Mouse (Mus musculus): Measurements from ENCODE around the gene Lims1. TPM values are rescaled to one million over a fixed set of nuclear protein-coding genes. Genes with fewer than 3 reads are reported as not detected.

The Lims1 gene
- polyA plus RNA-seq, 1 experiment from 2014 or later: 178 TPM

- Histone ChIP-seq H3K4me2 (replicated peaks; ENCODE audit: low read depth, low read length) (no peak overlapping the region), H3K9ac (replicated peaks; ENCODE audit: low read depth, low read length) (no peak overlapping the region), H3K27me3 (ENCODE audit: control insufficient read depth, insufficient read depth, low read length) (no peaks in the 10 kb centered on the region), H3K9me3 (ENCODE audit: control insufficient read depth, low read depth, low read length) (no peaks in the 10 kb centered on the region), H3K27ac (ENCODE audit: low read length) (peak overlapping the region; percentile 44; the same call in 1 of the 2 replicates), H3K36me3 (ENCODE audit: control insufficient read depth, insufficient read depth, low read length) (peaks cover 33% of the 10 kb centered on the region), H3K4me1 (ENCODE audit: control insufficient read depth, insufficient read depth, low read length) (no peaks in the 10 kb centered on the region), H3K4me3 (ENCODE audit: low read depth, low read length) (no peak overlapping the region)
- no peak for ATAC-seq (ENCODE audit: insufficient number of reproducible peaks, insufficient read depth, low FRiP score, low read depth)
- 81% methylated on average over 6 of the region's 6 CpGs for WGBS
These were observed 81.4 kb downstream of the Lims1 start for GRCm38 (mm10) chr10:58404639-58405038.

- peaks cover 39% of the 10 kb centered on the region for H3K36me3 ChIP-seq (ENCODE audit: control insufficient read depth, insufficient read depth, low read length)
These were observed 82.2 kb downstream of the Lims1 start for GRCm38 (mm10) chr10:58405285-58405948.

GRCm38 (mm10) chr10:58405949-58406305 is 82.7 kb downstream of the Lims1 start:
- Histone ChIP-seq H3K4me2 (replicated peaks; ENCODE audit: low read depth, low read length) (no peak overlapping the region), H3K9ac (replicated peaks; ENCODE audit: low read depth, low read length) (no peak overlapping the region), H3K27me3 (ENCODE audit: control insufficient read depth, insufficient read depth, low read length) (no peaks in the 10 kb centered on the region), H3K36me3 (ENCODE audit: control insufficient read depth, insufficient read depth, low read length) (peaks cover 40% of the 10 kb centered on the region), H3K4me3 (ENCODE audit: low read depth, low read length) (no peak overlapping the region), H3K27ac (ENCODE audit: low read length) (peak overlapping the region; percentile 39; the same call in 1 of the 2 replicates), H3K9me3 (ENCODE audit: control insufficient read depth, low read depth, low read length) (no peaks in the 10 kb centered on the region), H3K4me1 (ENCODE audit: control insufficient read depth, insufficient read depth, low read length) (no peaks in the 10 kb centered on the region)
- WGBS: 74% methylated on average over 2 of the region's 2 CpGs
- ATAC-seq (ENCODE audit: insufficient number of reproducible peaks, insufficient read depth, low FRiP score, low read depth): no peak

More at GRCm38 (mm10) chr10:58405285-58405948, 82.2 kb downstream of the Lims1 start:
- no peak overlapping the region for H3K4me3 ChIP-seq (ENCODE audit: low read depth, low read length)
- no peaks in the 10 kb centered on the region for H3K9me3 ChIP-seq (ENCODE audit: control insufficient read depth, low read depth, low read length)
- ATAC-seq (ENCODE audit: insufficient number of reproducible peaks, insufficient read depth, low FRiP score, low read depth): no peak; the same call in 1 of the 2 replicates
- no peaks in the 10 kb centered on the region for H3K27me3 ChIP-seq (ENCODE audit: control insufficient read depth, insufficient read depth, low read length)
- H3K4me1 ChIP-seq (ENCODE audit: control insufficient read depth, insufficient read depth, low read length): no peaks in the 10 kb centered on the region
- no peak overlapping the region for H3K9ac ChIP-seq (replicated peaks; ENCODE audit: low read depth, low read length)
- H3K27ac ChIP-seq (ENCODE audit: low read length): peak overlapping the region; percentile 44; the same call in 1 of the 2 replicates
- WGBS: 69% methylated on average over 4 of the region's 4 CpGs
- H3K4me2 ChIP-seq (replicated peaks; ENCODE audit: low read depth, low read length): no peak overlapping the region

- no peak; the same call in 1 of the 2 replicates for ATAC-seq (ENCODE audit: insufficient number of reproducible peaks, insufficient read depth, low FRiP score, low read depth)
- H3K4me3 ChIP-seq (ENCODE audit: low read depth, low read length): no peak overlapping the region
- 81% methylated on average over 4 of the region's 4 CpGs for WGBS
- no peaks in the 10 kb centered on the region for H3K9me3 ChIP-seq (ENCODE audit: control insufficient read depth, low read depth, low read length)
- no peaks in the 10 kb centered on the region for H3K27me3 ChIP-seq (ENCODE audit: control insufficient read depth, insufficient read depth, low read length)
- no peaks in the 10 kb centered on the region for H3K4me1 ChIP-seq (ENCODE audit: control insufficient read depth, insufficient read depth, low read length)
- peaks cover 48% of the 10 kb centered on the region for H3K36me3 ChIP-seq (ENCODE audit: control insufficient read depth, insufficient read depth, low read length)
- H3K4me2 ChIP-seq (replicated peaks; ENCODE audit: low read depth, low read length): no peak overlapping the region
- H3K27ac ChIP-seq (ENCODE audit: low read length): no peak overlapping the region
- no peak overlapping the region for H3K9ac ChIP-seq (replicated peaks; ENCODE audit: low read depth, low read length)
These were observed 89.1 kb downstream of the Lims1 start for GRCm38 (mm10) chr10:58412331-58412730.

GRCm38 (mm10) chr10:58412852-58413251 is 89.6 kb downstream of the Lims1 start:
- H3K27me3 ChIP-seq (ENCODE audit: control insufficient read depth, insufficient read depth, low read length): no peaks in the 10 kb centered on the region
- H3K4me3 ChIP-seq (ENCODE audit: low read depth, low read length): no peak overlapping the region
- H3K4me2 ChIP-seq (replicated peaks; ENCODE audit: low read depth, low read length): no peak overlapping the region
- peaks cover 47% of the 10 kb centered on the region for H3K36me3 ChIP-seq (ENCODE audit: control insufficient read depth, insufficient read depth, low read length)
- peak; percentile 37; the same call in 1 of the 2 replicates for ATAC-seq (ENCODE audit: insufficient number of reproducible peaks, insufficient read depth, low FRiP score, low read depth)
- H3K9me3 ChIP-seq (ENCODE audit: control insufficient read depth, low read depth, low read length): no peaks in the 10 kb centered on the region
- no peak overlapping the region for H3K27ac ChIP-seq (ENCODE audit: low read length)
- H3K4me1 ChIP-seq (ENCODE audit: control insufficient read depth, insufficient read depth, low read length): no peaks in the 10 kb centered on the region
- H3K9ac ChIP-seq (replicated peaks; ENCODE audit: low read depth, low read length): no peak overlapping the region

GRCm38 (mm10) chr10:58416702-58417101 is 93.4 kb downstream of the Lims1 start:
- no peaks in the 10 kb centered on the region for H3K9me3 ChIP-seq (ENCODE audit: control insufficient read depth, low read depth, low read length)
- no peaks in the 10 kb centered on the region for H3K27me3 ChIP-seq (ENCODE audit: control insufficient read depth, insufficient read depth, low read length)
- no peaks in the 10 kb centered on the region for H3K4me1 ChIP-seq (ENCODE audit: control insufficient read depth, insufficient read depth, low read length)
- no peak overlapping the region for H3K4me3 ChIP-seq (ENCODE audit: low read depth, low read length)
- H3K4me2 ChIP-seq (replicated peaks; ENCODE audit: low read depth, low read length): no peak overlapping the region
- H3K9ac ChIP-seq (replicated peaks; ENCODE audit: low read depth, low read length): no peak overlapping the region
- no peak overlapping the region for H3K27ac ChIP-seq (ENCODE audit: low read length)
- no peak for ATAC-seq (ENCODE audit: insufficient number of reproducible peaks, insufficient read depth, low FRiP score, low read depth)
- 65% methylated on average over 3 of the region's 3 CpGs for WGBS
- H3K36me3 ChIP-seq (ENCODE audit: control insufficient read depth, insufficient read depth, low read length): peaks cover 37% of the 10 kb centered on the region

- Histone ChIP-seq H3K4me3 (ENCODE audit: low read depth, low read length) (no peak overlapping the region), H3K9me3 (ENCODE audit: control insufficient read depth, low read depth, low read length) (no peaks in the 10 kb centered on the region), H3K9ac (replicated peaks; ENCODE audit: low read depth, low read length) (no peak overlapping the region), H3K27ac (ENCODE audit: low read length) (no peak overlapping the region), H3K36me3 (ENCODE audit: control insufficient read depth, insufficient read depth, low read length) (peaks cover 34% of the 10 kb centered on the region), H3K4me2 (replicated peaks; ENCODE audit: low read depth, low read length) (no peak overlapping the region), H3K4me1 (ENCODE audit: control insufficient read depth, insufficient read depth, low read length) (no peaks in the 10 kb centered on the region), H3K27me3 (ENCODE audit: control insufficient read depth, insufficient read depth, low read length) (no peaks in the 10 kb centered on the region)
- WGBS: 89% methylated on average over 10 of the region's 10 CpGs
- no peak for ATAC-seq (ENCODE audit: insufficient number of reproducible peaks, insufficient read depth, low FRiP score, low read depth)
These were observed 95.2 kb downstream of the Lims1 start for GRCm38 (mm10) chr10:58418290-58418971.

- H3K27me3 ChIP-seq (ENCODE audit: control insufficient read depth, insufficient read depth, low read length): no peaks in the 10 kb centered on the region
- H3K4me1 ChIP-seq (ENCODE audit: control insufficient read depth, insufficient read depth, low read length): no peaks in the 10 kb centered on the region
- no peak overlapping the region for H3K9ac ChIP-seq (replicated peaks; ENCODE audit: low read depth, low read length)
- peaks cover 16% of the 10 kb centered on the region for H3K36me3 ChIP-seq (ENCODE audit: control insufficient read depth, insufficient read depth, low read length)
- no peak overlapping the region for H3K4me3 ChIP-seq (ENCODE audit: low read depth, low read length)
- 94% methylated on average over 2 of the region's 2 CpGs for WGBS
- no peak overlapping the region for H3K4me2 ChIP-seq (replicated peaks; ENCODE audit: low read depth, low read length)
- no peaks in the 10 kb centered on the region for H3K9me3 ChIP-seq (ENCODE audit: control insufficient read depth, low read depth, low read length)
- H3K27ac ChIP-seq (ENCODE audit: low read length): no peak overlapping the region
- ATAC-seq (ENCODE audit: insufficient number of reproducible peaks, insufficient read depth, low FRiP score, low read depth): no peak
These were observed 104.7 kb downstream of the Lims1 start for GRCm38 (mm10) chr10:58427930-58428329.

Data from stomach, embryonic 14.5 days (tissue).